Mouse (Mus musculus): Measurements from ENCODE around the gene BC025920.
"Not testable (repeated sequence)": the region's sequence is repeated elsewhere in the genome, so short reads cannot be mapped to it uniquely, and the experiment has no call there.

The BC025920 gene

DNA sequence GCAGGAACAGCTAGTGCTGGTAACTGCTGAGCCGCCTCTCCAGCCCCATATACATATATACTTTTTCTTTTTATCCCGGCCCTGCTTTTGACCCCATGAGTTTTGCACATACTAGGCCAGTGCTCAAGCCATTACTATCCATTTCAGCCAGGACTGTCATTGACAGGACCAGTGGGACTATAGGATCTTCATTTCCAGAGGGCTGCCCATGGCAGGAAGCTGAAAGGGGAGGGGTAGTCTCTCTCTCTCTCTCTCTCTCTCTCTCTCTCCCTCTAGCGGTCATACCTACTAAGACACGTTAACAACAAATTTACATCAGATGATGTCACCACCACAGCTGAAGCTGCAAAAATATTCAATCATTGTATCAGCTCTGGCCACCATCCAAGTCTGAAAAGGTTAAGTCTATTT lies 3.3 kb upstream of the BC025920 start:
- in situ Hi-C loops (cut with MboI; ENCODE audit: low sequenced_read_pairs) = no loop called here

DNA sequence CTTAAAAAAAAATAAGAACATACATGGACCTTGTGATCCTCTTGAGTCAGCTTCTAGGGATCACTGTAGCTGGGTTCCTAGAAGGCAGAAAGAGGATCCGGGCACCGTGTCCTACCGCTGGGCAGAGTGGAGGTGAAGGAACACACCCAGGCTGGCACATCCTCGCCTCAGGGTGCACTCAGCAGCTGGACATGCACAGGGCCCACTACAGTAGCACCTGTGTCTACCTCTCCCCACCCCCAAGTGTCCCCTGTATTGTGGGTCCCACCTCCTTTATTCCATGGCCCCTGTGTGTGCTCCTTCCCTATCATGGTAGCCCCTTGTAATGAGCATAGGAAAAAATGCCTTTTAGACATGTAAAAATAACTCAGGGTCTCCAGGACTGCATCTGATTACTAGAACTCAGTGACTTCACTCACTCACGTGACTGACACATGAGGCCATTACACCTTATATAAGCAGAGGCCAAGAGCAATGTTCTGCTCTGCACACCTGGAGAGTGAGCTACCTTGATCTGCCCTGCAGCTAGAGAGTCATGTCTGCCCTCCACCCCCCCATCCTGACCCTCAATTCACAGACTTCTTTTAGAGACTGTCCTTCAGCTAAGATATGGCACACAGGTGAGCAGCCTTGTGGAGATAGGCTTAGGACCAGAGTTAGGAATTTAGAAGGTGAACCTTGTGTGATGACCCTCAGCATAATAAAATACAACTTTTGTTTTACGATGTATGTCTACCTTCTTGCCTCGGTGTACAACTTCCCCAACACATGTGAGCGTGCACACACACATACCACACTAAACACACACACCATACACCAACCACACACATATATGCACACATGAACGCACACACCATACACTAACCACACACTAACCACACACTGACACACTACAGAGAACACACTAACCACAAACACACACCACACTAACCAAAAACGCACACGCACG lies 1.8 kb upstream of the BC025920 start:
- in situ Hi-C loops (cut with MboI; ENCODE audit: low sequenced_read_pairs) = no loop called here

DNA sequence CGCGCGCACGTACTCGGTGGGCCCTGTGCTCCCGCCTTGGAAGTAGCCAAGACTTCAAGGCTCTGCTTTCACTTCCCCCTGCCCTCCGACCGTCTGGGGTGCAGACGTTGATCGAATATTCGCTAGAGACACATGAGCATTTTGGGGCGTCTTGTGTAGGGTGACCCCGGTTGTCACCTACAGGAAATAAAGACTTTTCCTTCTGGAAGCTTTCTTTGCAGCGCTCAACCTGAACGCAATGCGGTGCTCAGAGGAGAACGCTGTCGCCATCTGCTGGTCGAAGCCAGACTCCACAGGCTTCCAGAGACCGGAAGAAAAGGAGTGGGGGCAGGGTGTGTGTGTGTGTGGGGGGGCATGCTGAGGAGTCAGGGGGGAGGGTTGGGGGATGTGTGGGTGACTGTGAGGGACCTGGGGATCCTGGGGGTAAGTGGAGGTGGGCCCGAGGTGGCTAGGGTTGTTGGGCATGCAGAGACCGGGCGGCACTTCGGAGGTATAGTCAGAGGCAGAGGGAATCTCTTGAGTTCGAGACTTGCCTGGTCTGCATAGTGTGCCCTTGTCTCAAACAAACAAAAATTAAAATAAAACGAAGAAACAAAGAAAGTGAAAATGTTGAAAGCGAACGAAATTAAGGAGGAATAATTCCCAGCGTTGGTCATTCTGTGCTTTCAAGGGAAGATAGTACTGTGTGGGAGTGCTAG lies 953 bp upstream of the BC025920 start:
- in situ Hi-C loops (cut with MboI; ENCODE audit: low sequenced_read_pairs) = no loop called here

DNA sequence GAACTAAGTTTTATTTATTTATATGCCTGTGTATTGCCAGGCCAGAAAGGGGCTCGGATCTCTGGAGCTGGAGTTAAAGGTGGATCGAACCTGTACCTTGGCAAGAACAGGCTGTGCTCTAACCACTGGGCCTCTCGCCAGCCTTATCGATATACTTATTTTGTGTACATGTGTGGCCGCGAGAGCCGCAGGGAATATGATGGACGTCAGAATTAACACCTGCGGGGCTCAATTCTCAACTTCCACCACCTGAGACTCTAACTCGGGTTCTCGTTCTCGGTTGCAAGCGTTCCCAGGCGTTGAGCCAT lies 450 bp upstream of the BC025920 start:
- in situ Hi-C loops (cut with MboI; ENCODE audit: low sequenced_read_pairs) = no loop called here

DNA sequence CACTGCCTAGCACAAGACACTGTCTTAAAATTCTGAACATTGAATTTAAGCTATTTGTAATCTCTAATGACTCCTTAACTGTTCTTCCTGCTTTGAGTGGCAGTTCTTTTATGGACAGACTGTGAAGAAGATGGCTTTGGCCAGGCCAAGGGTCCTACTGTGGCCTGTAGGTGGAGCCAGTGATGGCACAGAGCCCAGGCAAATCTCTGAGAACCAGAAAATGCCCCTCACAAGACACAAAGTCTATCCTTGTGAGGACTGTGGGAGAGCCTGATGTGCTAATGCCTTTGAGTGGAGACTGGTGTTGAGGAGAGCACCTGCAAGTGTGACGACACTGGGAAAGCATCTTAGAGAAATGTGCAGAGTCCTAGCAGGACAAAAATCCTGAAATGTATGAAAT lies 2.2 kb downstream of the BC025920 start:
- in situ Hi-C loops (cut with MboI; ENCODE audit: low sequenced_read_pairs) = no loop called here

DNA sequence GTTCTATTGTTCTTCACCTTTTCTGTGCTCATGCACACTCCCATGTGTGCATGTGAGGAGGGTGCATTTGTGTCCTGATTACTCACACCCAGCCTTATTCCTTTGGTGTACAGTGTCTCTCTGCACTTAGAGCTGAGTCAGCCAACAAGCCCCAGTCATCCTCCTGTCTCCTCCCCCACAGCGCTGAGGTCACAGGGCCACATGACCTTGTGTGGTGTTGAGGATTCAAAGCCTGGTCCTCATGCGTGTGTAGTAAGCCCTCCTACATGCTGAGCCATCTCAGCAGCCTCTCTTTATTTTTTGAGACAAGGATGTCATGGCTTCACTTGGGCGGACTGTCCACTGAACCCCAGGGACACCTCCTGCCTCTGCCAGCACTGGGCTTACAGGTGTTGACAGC lies 6.7 kb downstream of the BC025920 start:
- in situ Hi-C loops (cut with MboI; ENCODE audit: low sequenced_read_pairs) = no loop called here

DNA sequence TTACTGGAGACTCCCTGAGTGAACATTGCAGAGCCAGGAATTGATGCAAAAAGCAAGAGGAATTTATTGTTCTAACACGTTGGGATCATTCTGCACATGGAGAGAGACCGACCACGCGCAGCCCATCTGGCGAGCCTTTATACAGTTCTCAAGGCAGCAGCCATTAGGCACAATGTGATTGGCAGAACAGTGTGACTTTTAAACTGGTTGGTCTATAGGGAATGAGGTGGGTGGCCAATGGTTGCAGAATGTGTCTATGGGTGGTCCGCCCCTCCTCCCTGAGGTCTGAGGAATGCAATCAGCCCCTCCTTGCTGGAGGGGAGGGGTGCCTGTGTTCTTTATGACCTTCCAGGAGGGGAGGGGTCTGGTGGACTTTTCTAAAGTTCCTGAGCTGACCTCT lies 9.4 kb downstream of the BC025920 start:
- in situ Hi-C loops (cut with MboI; ENCODE audit: low sequenced_read_pairs) = no loop called here

DNA sequence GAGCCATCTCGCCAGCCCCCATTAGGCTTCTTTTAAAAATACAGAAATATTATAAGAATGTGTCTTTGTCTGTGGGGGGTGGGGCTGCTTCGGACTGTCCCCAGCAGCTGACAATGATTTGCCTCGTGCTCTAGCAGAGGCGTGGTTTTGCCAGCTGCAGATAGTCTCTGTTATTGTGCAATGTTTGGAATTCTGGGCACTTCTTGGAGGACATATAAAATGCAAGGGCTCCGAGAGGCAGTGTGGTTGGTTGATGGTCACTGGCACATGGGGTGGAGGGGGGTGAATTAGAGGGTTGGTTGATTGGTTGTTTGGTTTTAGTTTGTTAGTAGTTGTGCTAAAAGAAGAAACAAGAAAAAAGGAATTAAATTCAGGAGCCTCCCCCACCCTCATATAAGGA lies 13.9 kb downstream of the BC025920 start:
- in situ Hi-C loops (cut with MboI; ENCODE audit: low sequenced_read_pairs) = no loop called here

DNA sequence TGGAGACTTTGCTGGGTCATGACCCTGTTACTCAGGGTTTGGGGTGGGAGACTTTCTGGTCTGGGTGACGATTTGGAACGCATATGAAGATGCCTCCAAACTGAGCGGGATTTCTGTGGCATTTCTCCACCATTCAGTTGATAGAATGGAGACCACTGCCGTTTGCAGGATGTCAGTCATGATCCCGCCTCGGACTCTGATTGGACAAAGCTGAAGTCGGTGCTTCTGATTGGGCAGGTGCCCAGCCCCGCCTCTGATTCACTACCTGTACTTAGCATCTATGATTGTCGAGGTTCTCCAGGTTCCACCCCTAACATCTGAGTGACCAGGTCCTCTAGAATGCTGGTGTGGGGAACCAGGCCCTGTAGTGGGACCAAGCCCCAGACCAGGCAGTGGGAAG lies 14.7 kb downstream of the BC025920 start:
- in situ Hi-C loops (cut with MboI; ENCODE audit: low sequenced_read_pairs) = no loop called here

DNA sequence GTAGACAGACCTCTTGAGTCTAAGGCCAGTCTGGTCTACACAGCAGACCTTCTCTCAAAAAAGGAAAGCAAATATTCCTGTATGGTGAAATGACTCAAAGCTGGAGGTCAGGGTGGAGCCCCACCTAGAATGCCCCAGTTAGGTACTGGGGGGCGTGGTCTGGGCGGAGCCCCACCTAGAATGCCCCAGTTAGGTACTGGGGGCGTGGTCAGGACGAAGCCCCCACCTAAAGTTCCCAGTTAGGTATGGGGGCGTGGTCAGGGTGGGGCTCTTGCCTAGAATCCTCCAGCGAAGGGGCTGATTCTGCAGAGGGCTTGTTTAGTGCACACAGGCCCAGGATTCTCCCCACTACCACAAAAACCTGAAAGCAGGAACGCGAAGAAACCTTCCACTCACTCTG lies 17.4 kb downstream of the BC025920 start:
- in situ Hi-C loops (cut with MboI; ENCODE audit: low sequenced_read_pairs) = no loop called here

DNA sequence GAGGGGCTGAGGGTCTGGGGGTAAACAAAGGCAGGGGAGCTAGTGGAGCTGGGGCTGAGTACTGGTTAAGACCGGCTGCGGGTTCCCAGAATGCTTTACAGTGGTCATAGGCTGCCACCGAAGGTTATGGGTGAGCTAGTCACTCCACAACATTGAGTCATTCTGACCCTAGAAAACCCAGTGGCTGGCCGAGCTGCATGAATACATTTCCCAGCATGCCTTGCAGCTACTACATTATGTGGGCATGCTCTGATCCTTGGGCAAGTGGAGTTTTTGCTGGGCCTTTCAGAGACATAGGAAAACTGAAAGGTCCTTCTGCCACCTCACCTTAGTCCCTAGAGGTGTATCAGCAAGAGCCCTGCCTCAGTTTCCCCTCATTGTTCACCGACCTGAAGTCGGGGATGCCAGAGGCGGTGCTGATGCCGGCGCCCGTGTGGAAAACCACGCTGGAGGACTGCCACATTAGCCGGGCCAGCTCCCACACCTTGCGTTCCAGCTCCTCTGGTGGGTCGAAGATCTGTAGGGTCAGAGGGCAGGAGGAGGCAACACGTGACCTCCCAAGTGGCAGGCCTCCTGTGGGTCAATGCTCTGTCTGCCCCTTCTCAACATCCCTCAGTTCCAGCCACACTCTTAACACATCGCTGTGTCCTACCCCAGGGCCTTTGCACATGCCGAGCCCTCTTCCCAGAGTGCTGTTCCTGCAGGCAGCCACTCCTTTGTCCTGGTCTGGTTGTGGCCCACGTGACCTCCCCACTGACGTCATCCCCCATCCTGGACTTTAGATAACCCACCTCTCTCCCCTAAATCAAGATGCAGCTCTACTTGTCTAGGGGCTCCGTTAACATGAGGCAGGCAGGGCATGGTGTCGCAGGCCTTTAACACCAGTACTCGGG lies 20.3 kb downstream of the BC025920 start:
- in situ Hi-C loops (cut with MboI; ENCODE audit: low sequenced_read_pairs) = no loop called here

DNA sequence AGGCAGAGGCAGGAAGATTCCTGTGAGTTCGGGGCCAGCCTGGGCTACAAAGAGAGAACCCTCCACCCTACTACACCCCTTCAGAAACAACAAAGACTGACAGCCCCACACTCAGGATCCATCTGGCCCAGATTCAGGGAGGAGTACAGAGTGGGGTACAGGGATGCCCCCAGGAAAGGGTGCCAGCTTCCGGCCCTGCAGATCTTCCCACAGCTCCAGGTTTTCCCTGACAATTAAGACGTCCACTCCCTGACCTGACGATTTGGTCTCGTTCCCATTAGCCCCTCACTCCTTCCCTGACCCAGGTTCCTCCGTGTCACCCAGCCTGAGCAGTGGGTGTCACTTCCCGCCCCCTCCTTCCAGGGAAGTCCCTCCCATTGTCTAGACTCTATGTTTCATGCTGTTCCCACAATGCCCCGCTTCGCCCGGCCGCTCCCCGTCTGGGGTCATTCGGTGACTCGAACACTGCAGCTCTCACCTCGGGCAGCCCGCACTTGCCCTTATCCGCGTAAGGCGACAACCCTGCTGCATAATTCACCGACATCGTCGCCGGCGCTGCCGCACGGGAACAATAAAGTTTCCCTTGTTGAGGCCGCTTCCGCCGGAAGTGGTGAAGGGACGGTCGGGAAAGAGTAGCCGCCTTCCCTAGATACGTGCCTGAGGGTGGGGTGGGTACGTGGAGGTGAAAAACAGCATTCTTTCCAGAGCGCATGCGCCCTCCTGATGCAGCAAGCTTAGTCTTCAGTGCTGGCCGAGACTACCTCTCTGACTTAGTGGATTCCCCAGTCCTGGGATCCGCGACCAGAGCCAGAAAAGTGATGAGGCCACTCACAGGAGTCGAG lies 21.1 kb downstream of the BC025920 start, which contains the start of gene Sirt6:
Gene Sirt6, minus strand, starts transcription at position 804 of the 842 bp plus-strand sequence.
- in situ Hi-C loops (cut with MboI; ENCODE audit: low sequenced_read_pairs) = no loop called here

DNA sequence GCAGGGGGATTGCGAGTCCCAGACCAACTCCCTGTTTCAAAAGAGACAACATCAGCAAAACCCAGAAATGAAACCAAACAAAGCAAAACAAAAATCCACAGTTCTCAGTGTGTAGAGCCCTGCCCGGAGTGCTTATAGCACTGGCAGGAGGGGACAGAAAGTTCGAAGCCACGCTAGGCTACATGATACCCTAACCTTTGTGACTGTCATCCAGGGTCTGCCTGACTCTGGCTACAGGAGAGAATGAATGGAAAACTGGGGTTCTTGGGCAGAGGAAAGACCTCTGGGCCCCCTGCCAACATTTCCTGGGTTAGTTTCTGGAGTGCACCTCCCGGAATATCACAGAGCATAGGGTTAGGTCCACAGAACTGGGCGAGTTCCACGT lies 21.8 kb downstream of the BC025920 start:
- in situ Hi-C loops (cut with MboI; ENCODE audit: low sequenced_read_pairs) = no loop called here

DNA sequence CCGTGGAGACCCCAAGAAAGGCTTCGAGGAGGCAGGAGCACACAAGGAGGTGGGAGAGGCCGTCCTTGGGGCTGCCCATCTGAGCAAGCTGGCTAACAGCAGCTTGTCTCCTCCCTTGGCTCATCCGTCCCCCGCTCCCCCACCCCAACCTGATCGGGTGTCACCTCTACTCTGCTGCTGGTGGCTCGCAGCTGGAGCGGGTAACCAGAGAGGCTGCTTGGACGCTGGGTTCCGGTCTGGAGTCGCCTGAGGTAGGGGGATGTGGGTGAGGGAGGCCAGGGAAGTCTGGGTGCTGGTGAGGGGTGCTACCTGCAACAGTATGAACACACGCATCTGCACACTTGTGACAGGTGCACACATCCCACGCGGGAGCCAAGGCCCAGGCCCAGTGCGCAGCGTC lies 22.3 kb downstream of the BC025920 start, which contains the start of gene Ankrd24:
Gene Ankrd24, plus strand, starts transcription at position 151 of the 400 bp plus-strand sequence.
- in situ Hi-C loops (cut with MboI; ENCODE audit: low sequenced_read_pairs) = no loop called here

DNA sequence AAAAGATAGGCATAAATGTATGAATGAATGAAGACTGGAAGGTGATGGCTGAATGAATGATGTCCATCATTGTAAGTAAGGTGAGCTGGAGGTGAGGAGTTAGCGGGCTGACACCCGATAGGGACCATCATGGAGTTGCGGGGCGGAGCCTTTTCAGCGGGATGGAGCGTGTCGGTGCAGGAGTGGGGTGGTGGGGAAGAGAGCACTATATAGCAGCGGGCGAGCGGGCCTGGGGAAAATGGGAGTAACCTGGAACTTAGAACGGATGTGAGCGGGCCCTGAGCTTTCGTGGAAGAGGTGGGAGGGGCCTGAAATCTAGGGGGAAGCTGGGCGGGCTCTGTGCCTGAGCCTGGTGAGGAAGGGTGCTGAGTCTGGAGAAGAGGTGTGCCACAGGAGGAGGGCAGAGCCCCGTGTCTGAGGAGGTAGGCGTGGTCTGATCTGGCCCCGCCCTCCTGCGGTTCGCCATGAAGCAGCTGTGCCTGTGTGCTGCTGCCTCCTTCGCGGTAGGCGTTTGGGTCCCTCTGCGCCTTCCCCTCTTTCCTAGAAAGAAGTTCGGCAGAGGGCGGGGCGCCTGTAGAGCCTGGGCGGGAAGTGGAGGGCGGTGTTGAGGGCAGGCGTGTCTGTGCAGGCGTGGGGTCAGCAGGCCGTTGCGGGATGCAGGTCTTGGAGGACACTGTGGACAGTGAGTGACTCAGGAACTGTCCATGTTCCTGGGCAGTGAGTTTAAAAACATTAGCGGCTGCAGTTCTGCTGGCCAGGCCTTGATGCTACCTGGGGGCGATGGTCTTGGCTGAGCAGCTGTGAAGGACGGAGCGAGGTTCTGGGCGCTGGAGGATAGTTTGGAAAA lies 27.4 kb downstream of the BC025920 start:
- in situ Hi-C loops (cut with MboI; ENCODE audit: low sequenced_read_pairs) = no loop called here

DNA sequence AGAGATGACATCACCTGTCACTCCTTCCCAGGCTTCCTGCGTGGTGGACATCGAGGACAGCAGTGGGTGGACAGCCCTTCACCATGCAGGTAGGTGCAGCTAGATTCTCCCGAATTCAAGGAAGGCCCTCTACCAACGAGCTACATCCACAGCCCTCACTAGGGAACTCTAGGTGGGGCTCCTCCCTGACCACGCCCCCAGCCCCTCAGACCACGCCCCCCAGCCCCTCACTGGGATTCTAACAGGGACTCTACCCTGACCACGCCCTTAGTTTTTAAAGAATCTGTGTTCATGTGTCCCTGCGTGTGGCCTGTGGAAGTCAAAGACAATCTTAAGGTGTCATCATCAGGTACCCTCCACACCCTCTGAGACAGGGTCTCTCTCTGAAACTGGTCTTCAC lies 30.3 kb downstream of the BC025920 start:
- in situ Hi-C loops (cut with MboI; ENCODE audit: low sequenced_read_pairs) = no loop called here

DNA sequence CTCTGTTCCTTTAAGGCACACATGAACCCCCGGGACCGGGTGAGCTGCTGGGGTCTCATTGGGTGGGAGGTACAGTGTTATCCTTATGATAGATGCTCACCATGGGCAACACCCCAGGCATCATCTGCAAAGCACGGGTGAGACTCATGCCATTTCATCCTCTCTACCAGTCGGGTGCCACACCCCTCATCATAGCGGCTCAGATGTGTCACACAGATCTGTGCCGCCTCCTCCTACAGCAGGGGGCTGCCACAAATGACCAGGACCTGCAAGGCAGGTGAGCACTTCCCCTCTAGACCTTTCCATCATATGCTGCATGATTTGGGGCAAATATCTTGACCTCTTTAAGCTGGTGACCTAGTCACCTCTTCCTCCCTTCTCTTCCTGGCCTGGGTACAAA lies 32.0 kb downstream of the BC025920 start:
- in situ Hi-C loops (cut with MboI; ENCODE audit: low sequenced_read_pairs) = no loop called here

DNA sequence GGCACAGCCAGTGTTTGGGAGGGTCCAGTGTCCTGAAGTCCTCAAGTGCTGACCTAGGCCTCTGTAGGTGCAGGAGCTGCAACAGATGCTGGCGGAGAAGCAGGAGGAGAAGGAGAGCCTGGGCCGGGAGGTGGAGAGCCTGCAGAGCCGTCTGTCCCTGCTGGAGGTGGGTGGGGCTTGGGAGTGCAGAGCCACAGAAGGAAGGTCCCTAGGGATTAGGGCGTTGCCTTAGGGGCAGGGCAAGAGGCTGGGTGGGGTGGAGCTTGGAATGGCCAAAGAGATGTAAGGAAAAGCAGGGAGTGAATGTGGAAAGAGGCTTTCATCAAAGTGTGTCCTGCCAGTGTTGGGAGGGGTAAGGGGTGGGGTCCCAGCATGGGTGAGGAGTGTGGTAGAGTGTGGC lies 34.8 kb downstream of the BC025920 start:
- in situ Hi-C loops (cut with MboI; ENCODE audit: low sequenced_read_pairs) = not testable (repeated sequence)

DNA sequence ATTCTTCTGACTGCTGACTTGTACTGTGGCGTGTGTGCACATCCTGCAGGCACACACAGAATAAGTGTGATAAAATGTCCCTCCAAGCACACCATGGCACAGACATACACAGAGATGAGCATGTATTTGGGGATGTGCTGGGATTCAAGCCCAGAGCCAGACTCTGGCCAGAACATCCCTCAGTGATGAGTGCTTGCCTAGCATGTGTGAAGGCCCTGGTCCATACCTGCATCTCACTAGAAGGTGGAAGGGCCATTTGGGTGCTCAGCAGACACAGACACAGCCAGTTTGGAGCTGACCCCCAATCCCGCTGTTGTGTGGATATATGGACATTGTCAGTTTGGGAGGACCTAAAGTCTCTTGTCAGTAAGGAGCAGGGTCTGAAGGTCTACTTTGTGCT lies 35.5 kb downstream of the BC025920 start:
- in situ Hi-C loops (cut with MboI; ENCODE audit: low sequenced_read_pairs) = no loop called here

Measured in CH12F3 (cell line).